Mouse (Mus musculus) liver, adult 2 months (tissue): Measurements from ENCODE around the gene Greb1. TPM values are rescaled to one million over a fixed set of nuclear protein-coding genes. Genes with fewer than 3 reads are reported as not detected.

ENCODE experiments used
- DNase-seq: peaks from one replicate; pipeline ENCODE4 v3.0.0-alpha.2; 2011; ENCODE audit warnings: low read depth, low spot score; ENCODE audit errors: extremely low read depth
- H3K27ac ChIP-seq: fragments of 200-500 bp; replicated peaks from 2 replicates; pipeline ENCODE4 v1.5.1; 2012; ENCODE audit warnings: low read depth, mild to moderate bottlenecking, control low read depth, inconsistent platforms, low read length; ENCODE audit not compliant: insufficient read depth
- H3K27me3 ChIP-seq: fragments of 200-500 bp; 2 replicates; pipeline ENCODE4 v1.6.1; 2012; ENCODE audit warnings: mild to moderate bottlenecking, moderate library complexity, low read length, inconsistent platforms; ENCODE audit not compliant: control insufficient read depth, insufficient read depth
- H3K36me3 ChIP-seq: fragments of 200-500 bp; 2 replicates; pipeline ENCODE4 v1.6.1; 2012; ENCODE audit warnings: low read length, inconsistent platforms; ENCODE audit not compliant: control insufficient read depth, insufficient read depth
- H3K4me1 ChIP-seq: fragments of 200-500 bp; 2 replicates; pipeline ENCODE4 v1.6.1; 2011; ENCODE audit warnings: low read length; ENCODE audit not compliant: control insufficient read depth, insufficient read depth
- H3K4me3 ChIP-seq: fragments of 200-500 bp; 2 replicates; pipeline ENCODE4 v1.5.1; 2011; ENCODE audit warnings: low read depth, mild to moderate bottlenecking, control low read depth, low read length, moderate library complexity; ENCODE audit not compliant: insufficient read depth
- H3K79me2 ChIP-seq: fragments of 200-500 bp; 2 replicates; pipeline ENCODE4 v1.6.1; 2012; ENCODE audit warnings: inconsistent platforms, mild to moderate bottlenecking, low read length, moderate library complexity; ENCODE audit not compliant: control insufficient read depth, insufficient read depth
- H3K9ac ChIP-seq: fragments of 200-500 bp; 2 replicates; pipeline ENCODE4 v1.6.1; 2012; ENCODE audit warnings: low read depth, mild to moderate bottlenecking, control low read depth, inconsistent platforms, low read length
- CTCF ChIP-seq: fragments of 200-500 bp; IDR thresholded peaks from 2 replicates; pipeline ENCODE4 v1.5.1; 2011; ENCODE audit warnings: low read depth, low read length, control low read depth
- POLR2A ChIP-seq: fragments of 200-500 bp; IDR thresholded peaks from 2 replicates; pipeline ENCODE4 v1.6.1; 2011; ENCODE audit warnings: low read length, control low read depth; ENCODE audit not compliant: insufficient read depth; ENCODE audit errors: extremely low read depth
- WGBS: fragments of 180-500 bp; shearing (Covaris S2); methylation state at CpG from one replicate; pipeline ENCODE4 v1.1.7; 2018; 5-methylcytosine and 5-hydroxymethylcytosine counted together
- polyA plus RNA-seq: library from polyadenylated mRNA; depleted of rRNA; stranded (reverse); fragments of >200 nt; gene quantifications from 2 replicates; pipeline ENCODE4 v1.2.3, GENCODE M21; 2012
- total RNA-seq: library from RNA; depleted of rRNA; stranded (reverse); fragments of >200 nt; gene quantifications from 2 replicates; pipeline ENCODE4 v1.2.3, GENCODE M21; 2014

Greb1 gene
- total and polyA plus RNA-seq, 2 experiments = 0.09 TPM

- Histone ChIP-seq H3K4me1 (no peaks in the 10 kb centered on the region), H3K27me3 (no peaks in the 10 kb centered on the region), H3K9ac (no peak overlapping the region), H3K4me3 (no peak overlapping the region), H3K79me2 (no peaks in the 10 kb centered on the region), H3K27ac (no peak overlapping the region), H3K36me3 (no peaks in the 10 kb centered on the region)
- WGBS = 79% methylated on average over 4 of the region's 4 CpGs
- no peak for TF ChIP-seq POLR2A
- no peak for TF ChIP-seq CTCF
- no peak for DNase-seq
These were observed 10.2 kb downstream of the Greb1 start for GRCm38 (mm10) chr12:16790456-16790855.

GRCm38 (mm10) chr12:16789756-16790155 is 10.9 kb downstream of the Greb1 start:
- H3K27ac ChIP-seq = no peak overlapping the region
- WGBS = 39% methylated on average over 4 of the region's 4 CpGs
- no peak overlapping the region for H3K9ac ChIP-seq
- H3K4me1 ChIP-seq = no peaks in the 10 kb centered on the region
- TF ChIP-seq POLR2A (no peak), CTCF (no peak)
- no peak for DNase-seq
- H3K36me3 ChIP-seq = no peaks in the 10 kb centered on the region
- no peak overlapping the region for H3K4me3 ChIP-seq
- no peaks in the 10 kb centered on the region for H3K27me3 ChIP-seq
- H3K79me2 ChIP-seq = no peaks in the 10 kb centered on the region

- H3K9ac ChIP-seq = no peak overlapping the region
- H3K79me2 ChIP-seq = no peaks in the 10 kb centered on the region
- WGBS = 58% methylated on average over 1 of the region's 1 CpGs
- no peak overlapping the region for H3K4me3 ChIP-seq
- no peaks in the 10 kb centered on the region for H3K27me3 ChIP-seq
- H3K27ac ChIP-seq = no peak overlapping the region
- H3K36me3 ChIP-seq = no peaks in the 10 kb centered on the region
- DNase-seq = no peak
- TF ChIP-seq CTCF = no peak
- no peak for TF ChIP-seq POLR2A
- H3K4me1 ChIP-seq = no peaks in the 10 kb centered on the region
These were observed 11.5 kb downstream of the Greb1 start for GRCm38 (mm10) chr12:16789199-16789598.

GRCm38 (mm10) chr12:16788600-16788999 is 12.1 kb downstream of the Greb1 start:
- Histone ChIP-seq H3K27me3 (no peaks in the 10 kb centered on the region), H3K4me3 (no peak overlapping the region), H3K27ac (no peak overlapping the region), H3K4me1 (no peaks in the 10 kb centered on the region), H3K9ac (no peak overlapping the region), H3K79me2 (no peaks in the 10 kb centered on the region), H3K36me3 (no peaks in the 10 kb centered on the region)
- WGBS = 74% methylated on average over 2 of the region's 2 CpGs
- no peak for DNase-seq
- TF ChIP-seq CTCF = no peak
- TF ChIP-seq POLR2A = no peak

- WGBS = 56% methylated on average over 14 of the region's 14 CpGs
- TF ChIP-seq CTCF (no peak), POLR2A (no peak)
- no peak overlapping the region for H3K9ac ChIP-seq
These were observed 19.5 kb downstream of the Greb1 start for GRCm38 (mm10) chr12:16781034-16781746.

GRCm38 (mm10) chr12:16780320-16780719 is 20.4 kb downstream of the Greb1 start:
- DNase-seq = no peak
- H3K36me3 ChIP-seq = no peaks in the 10 kb centered on the region
- WGBS = 80% methylated on average over 3 of the region's 3 CpGs
- no peaks in the 10 kb centered on the region for H3K27me3 ChIP-seq
- TF ChIP-seq POLR2A (no peak), CTCF (no peak)
- no peak overlapping the region for H3K27ac ChIP-seq
- H3K9ac ChIP-seq = no peak overlapping the region
- no peaks in the 10 kb centered on the region for H3K79me2 ChIP-seq
- H3K4me1 ChIP-seq = no peaks in the 10 kb centered on the region
- no peak overlapping the region for H3K4me3 ChIP-seq

More at GRCm38 (mm10) chr12:16781034-16781746, 19.5 kb downstream of the Greb1 start:
- Histone ChIP-seq H3K27me3 (no peaks in the 10 kb centered on the region), H3K36me3 (no peaks in the 10 kb centered on the region), H3K79me2 (no peaks in the 10 kb centered on the region), H3K27ac (no peak overlapping the region), H3K4me3 (no peak overlapping the region), H3K4me1 (no peaks in the 10 kb centered on the region)
- DNase-seq = peak; percentile 6
